Mouse (Mus musculus): ENCODE results near the gene Gm16381. TPM values are rescaled to one million over a fixed set of nuclear protein-coding genes. Genes with fewer than 3 reads are reported as not detected.
"Not testable (repeated sequence)": the region's sequence is repeated elsewhere in the genome, so short reads cannot be mapped to it uniquely, and the experiment has no call there.

Gm16381 gene
- polyA plus RNA-seq (2011; ENCODE audit: insufficient read depth, insufficient read length, low read depth, missing spikeins): not detected in 2 replicates

- not testable (repeated sequence) for H3K27me3 ChIP-seq (ENCODE audit: control insufficient read depth, insufficient read depth, low read length, poor library complexity, severe bottlenecking); H3K4me1 ChIP-seq (ENCODE audit: control insufficient read depth, insufficient read depth, low read length); H3K9ac ChIP-seq (ENCODE audit: low read depth, poor library complexity, severe bottlenecking); H3K36me3 ChIP-seq (ENCODE audit: control insufficient read depth, insufficient read depth, low read length, poor library complexity, severe bottlenecking); H3K4me3 ChIP-seq (ENCODE audit: low read depth, low read length); H3K9me3 ChIP-seq (replicated peaks; ENCODE audit: control insufficient read depth, insufficient read depth, low read length, poor library complexity, severe bottlenecking); H3K27ac ChIP-seq (ENCODE audit: insufficient read depth, low read length)
Measured at GRCm38 (mm10) chr12:87644520-87644919, at the start of gene Gm16381. TSS of gene Gm16381 (minus strand) at chr12:87644620.

- not testable (repeated sequence) for H3K36me3 ChIP-seq (ENCODE audit: control insufficient read depth, insufficient read depth, low read length, poor library complexity, severe bottlenecking); H3K9me3 ChIP-seq (replicated peaks; ENCODE audit: control insufficient read depth, insufficient read depth, low read length, poor library complexity, severe bottlenecking); H3K27ac ChIP-seq (ENCODE audit: insufficient read depth, low read length); H3K4me1 ChIP-seq (ENCODE audit: control insufficient read depth, insufficient read depth, low read length); H3K27me3 ChIP-seq (ENCODE audit: control insufficient read depth, insufficient read depth, low read length, poor library complexity, severe bottlenecking); H3K9ac ChIP-seq (ENCODE audit: low read depth, poor library complexity, severe bottlenecking); H3K4me3 ChIP-seq (ENCODE audit: low read depth, low read length)
Measured at GRCm38 (mm10) chr12:87652916-87653703, 8.7 kb upstream of the Gm16381 start.

GRCm38 (mm10) chr12:87618569-87618968, 25.9 kb downstream of the Gm16381 start, which contains the start of gene Gm4027:
TSS of gene Gm4027 (plus strand) at chr12:87618869.
- not testable (repeated sequence) for H3K9ac ChIP-seq (ENCODE audit: low read depth, poor library complexity, severe bottlenecking); H3K36me3 ChIP-seq (ENCODE audit: control insufficient read depth, insufficient read depth, low read length, poor library complexity, severe bottlenecking); H3K4me1 ChIP-seq (ENCODE audit: control insufficient read depth, insufficient read depth, low read length); H3K27ac ChIP-seq (ENCODE audit: insufficient read depth, low read length); H3K4me3 ChIP-seq (ENCODE audit: low read depth, low read length); H3K9me3 ChIP-seq (replicated peaks; ENCODE audit: control insufficient read depth, insufficient read depth, low read length, poor library complexity, severe bottlenecking); H3K27me3 ChIP-seq (ENCODE audit: control insufficient read depth, insufficient read depth, low read length, poor library complexity, severe bottlenecking)

- not testable (repeated sequence) for H3K9ac ChIP-seq (ENCODE audit: low read depth, poor library complexity, severe bottlenecking); H3K4me3 ChIP-seq (ENCODE audit: low read depth, low read length); H3K4me1 ChIP-seq (ENCODE audit: control insufficient read depth, insufficient read depth, low read length); H3K9me3 ChIP-seq (replicated peaks; ENCODE audit: control insufficient read depth, insufficient read depth, low read length, poor library complexity, severe bottlenecking); H3K27me3 ChIP-seq (ENCODE audit: control insufficient read depth, insufficient read depth, low read length, poor library complexity, severe bottlenecking); H3K27ac ChIP-seq (ENCODE audit: insufficient read depth, low read length); H3K36me3 ChIP-seq (ENCODE audit: control insufficient read depth, insufficient read depth, low read length, poor library complexity, severe bottlenecking)
Measured at GRCm38 (mm10) chr12:87602388-87602787, 42.0 kb downstream of the Gm16381 start, which contains the start of gene Oog1. TSS of gene Oog1 (plus strand) at chr12:87602688.

GRCm38 (mm10) chr12:87601388-87601787, 43.0 kb downstream of the Gm16381 start:
- not testable (repeated sequence) for H3K4me3 ChIP-seq (ENCODE audit: low read depth, low read length); H3K9me3 ChIP-seq (replicated peaks; ENCODE audit: control insufficient read depth, insufficient read depth, low read length, poor library complexity, severe bottlenecking); H3K27ac ChIP-seq (ENCODE audit: insufficient read depth, low read length); H3K4me1 ChIP-seq (ENCODE audit: control insufficient read depth, insufficient read depth, low read length); H3K36me3 ChIP-seq (ENCODE audit: control insufficient read depth, insufficient read depth, low read length, poor library complexity, severe bottlenecking); H3K27me3 ChIP-seq (ENCODE audit: control insufficient read depth, insufficient read depth, low read length, poor library complexity, severe bottlenecking); H3K9ac ChIP-seq (ENCODE audit: low read depth, poor library complexity, severe bottlenecking)

Other genes with a start within 250 kb of the Gm16381 start
- gene Slirp, start 200.7 kb downstream of the Gm16381 start, polyA plus RNA-seq (2011; ENCODE audit: insufficient read depth, insufficient read length, low read depth, missing spikeins): 137 and 150 TPM in 2 replicates
- gene Alkbh1, start 200.6 kb downstream of the Gm16381 start, polyA plus RNA-seq (2011; ENCODE audit: insufficient read depth, insufficient read length, low read depth, missing spikeins): 62.5 and 64.5 TPM in 2 replicates
- gene Snw1, start 172.3 kb downstream of the Gm16381 start, polyA plus RNA-seq (2011; ENCODE audit: insufficient read depth, insufficient read length, low read depth, missing spikeins): 95.4 and 105 TPM in 2 replicates
- gene Gm5788, start 149.9 kb downstream of the Gm16381 start, polyA plus RNA-seq (2011; ENCODE audit: insufficient read depth, insufficient read length, low read depth, missing spikeins): not detected in 2 replicates
- gene Gm8300, start 130.3 kb downstream of the Gm16381 start, polyA plus RNA-seq (2011; ENCODE audit: insufficient read depth, insufficient read length, low read depth, missing spikeins): not detected in 2 replicates
- gene Oog1, start 41.9 kb downstream of the Gm16381 start, polyA plus RNA-seq (2011; ENCODE audit: insufficient read depth, insufficient read length, low read depth, missing spikeins): not detected in 2 replicates
- not detected in 2 replicates for gene Gm4027, start 25.8 kb downstream of the Gm16381 start, polyA plus RNA-seq (2011; ENCODE audit: insufficient read depth, insufficient read length, low read depth, missing spikeins)
- 0.38 TPM in 1 of 2 replicates, not detected in the other for gene Gm21319, start 131.1 kb upstream of the Gm16381 start, polyA plus RNA-seq (2011; ENCODE audit: insufficient read depth, insufficient read length, low read depth, missing spikeins)
- gene Gm21936, start 150.9 kb upstream of the Gm16381 start, polyA plus RNA-seq (2011; ENCODE audit: insufficient read depth, insufficient read length, low read depth, missing spikeins): not detected in 2 replicates
- not detected in 2 replicates for gene BB287469, start 172.0 kb upstream of the Gm16381 start, polyA plus RNA-seq (2011; ENCODE audit: insufficient read depth, insufficient read length, low read depth, missing spikeins)
- gene Gm2001, start 197.7 kb upstream of the Gm16381 start, polyA plus RNA-seq (2011; ENCODE audit: insufficient read depth, insufficient read length, low read depth, missing spikeins): not detected in 2 replicates
- not detected in 2 replicates for gene Gm2016, start 229.5 kb upstream of the Gm16381 start, polyA plus RNA-seq (2011; ENCODE audit: insufficient read depth, insufficient read length, low read depth, missing spikeins)